Mouse (Mus musculus) lung, postnatal 0 days (tissue): Measurements from ENCODE around the gene Olfr1287.

Experiments used
- CTCF ChIP-seq: IDR thresholded peaks from 2 replicates; pipeline ENCODE4 v1.5.1; 2016; ENCODE audit warnings: antibody characterized with exemption, mild to moderate bottlenecking
- EP300 ChIP-seq: IDR thresholded peaks from 2 replicates; pipeline ENCODE4 v1.6.1; 2016; ENCODE audit warnings: antibody characterized with exemption, mild to moderate bottlenecking, control low read depth

DNA sequence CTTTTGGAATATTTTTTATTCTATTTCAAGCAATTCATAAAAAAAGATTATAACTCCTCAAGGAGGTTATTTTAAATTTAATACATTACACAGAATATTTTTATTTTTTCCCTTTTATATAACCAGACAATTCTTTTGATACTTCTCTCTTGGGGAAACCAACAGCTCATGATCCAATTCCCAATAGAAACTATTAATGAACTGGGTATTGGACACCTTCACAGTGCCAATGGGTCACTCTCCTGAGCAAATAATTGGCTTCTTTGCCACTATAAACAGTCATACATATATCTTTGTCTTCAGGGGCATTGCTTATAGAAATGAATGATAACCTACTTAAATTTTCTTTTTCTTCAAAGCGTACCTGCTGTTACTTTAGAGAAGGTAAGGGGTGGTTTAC is 24.9 kb downstream of the Olfr1287 start, which contains the start of gene Olfr1288:
- TF ChIP-seq EP300 (no peak), CTCF (no peak)
